Mouse (Mus musculus) small intestine, adult 2 months (tissue): ENCODE results near the gene Ace3. TPM values are rescaled to one million over a fixed set of nuclear protein-coding genes. Genes with fewer than 3 reads are reported as not detected.
A peak's percentile ranks its signal among the peaks of the same experiment; 100 is the strongest.

Experiments
- H3K27ac ChIP-seq: fragments of 200-500 bp; 2 replicates; pipeline ENCODE4 v1.5.1; 2012; ENCODE audit warnings: low read depth, low read length, control low read depth, inconsistent platforms; ENCODE audit not compliant: insufficient read depth
- H3K27me3 ChIP-seq: fragments of 200-500 bp; 2 replicates; pipeline ENCODE4 v1.6.1; 2012; ENCODE audit warnings: mild to moderate bottlenecking, moderate library complexity, low read length, inconsistent platforms; ENCODE audit not compliant: control insufficient read depth, insufficient read depth
- H3K36me3 ChIP-seq: fragments of 200-500 bp; 2 replicates; pipeline ENCODE4 v1.6.1; 2012; ENCODE audit warnings: mild to moderate bottlenecking, low read length, control low read depth, inconsistent platforms; ENCODE audit not compliant: control insufficient read depth, insufficient read depth
- H3K4me1 ChIP-seq: fragments of 200-500 bp; 2 replicates; pipeline ENCODE4 v1.6.1; 2012; ENCODE audit warnings: low read length, inconsistent platforms, mixed read lengths; ENCODE audit not compliant: control insufficient read depth, insufficient read depth, insufficient read length
- H3K4me3 ChIP-seq: fragments of 200-500 bp; 2 replicates; pipeline ENCODE4 v1.5.1; 2012; ENCODE audit warnings: low read depth, mild to moderate bottlenecking, control low read depth, inconsistent platforms, low read length, moderate library complexity
- CTCF ChIP-seq: fragments of 200-500 bp; IDR thresholded peaks from 2 replicates; pipeline ENCODE4 v1.5.1; 2012; ENCODE audit warnings: low read depth, mild to moderate bottlenecking, control low read depth, inconsistent platforms, low read length, moderate library complexity, mixed read lengths; ENCODE audit not compliant: insufficient replicate concordance, insufficient read length; ENCODE audit errors: extremely low read depth
- POLR2A ChIP-seq: fragments of 200-500 bp; IDR thresholded peaks from 2 replicates; pipeline ENCODE4 v1.6.1; 2012; ENCODE audit warnings: low read depth, mild to moderate bottlenecking, control low read depth, inconsistent platforms, low read length, moderate library complexity
- WGBS: fragments of 180-500 bp; shearing (Covaris S2); methylation state at CpG from one replicate; pipeline ENCODE4 v1.1.7; 2018; 5-methylcytosine and 5-hydroxymethylcytosine counted together
- polyA plus RNA-seq: library from polyadenylated mRNA; depleted of rRNA; stranded (reverse); fragments of >200 nt; gene quantifications from 2 replicates; pipeline ENCODE4 v1.2.3, GENCODE M21; 2012; rRNA removed

Gene Ace3
- polyA plus RNA-seq, 1 experiment, result not detected

- WGBS, result 92% methylated on average over 8 of the region's 8 CpGs
Measured at GRCm38 (mm10) chr11:106054600-106054999, 60.1 kb downstream of the Ace3 start.

More at GRCm38 (mm10) chr11:106054600-106054999, 60.1 kb downstream of the Ace3 start:
- Histone ChIP-seq H3K4me1 (peaks cover 24% of the 10 kb centered on the region), H3K27me3 (no peaks in the 10 kb centered on the region), H3K27ac (peak overlapping the region; percentile 81), H3K36me3 (peaks cover 57% of the 10 kb centered on the region), H3K4me3 (no peak overlapping the region)
- TF ChIP-seq CTCF (no peak), POLR2A (no peak)

Other genes with a start within 250 kb of the Ace3 start
- 36.2 and 56.3 TPM in 2 replicates for gene Cyb561, start 41.3 kb upstream of the Ace3 start, polyA plus RNA-seq
- 176 and 892 TPM in 2 replicates for gene Ace, start 26.7 kb upstream of the Ace3 start, polyA plus RNA-seq
- gene Kcnh6, start 13.4 kb downstream of the Ace3 start, polyA plus RNA-seq, result 0.88 and 2.6 TPM in 2 replicates
- 18.7 and 30.9 TPM in 2 replicates for gene Dcaf7, start 42.2 kb downstream of the Ace3 start, polyA plus RNA-seq
- gene Taco1, start 71.4 kb downstream of the Ace3 start, polyA plus RNA-seq, result 8.3 TPM in 2 replicates
- 10.0 and 15.1 TPM in 2 replicates for gene Map3k3, start 89.9 kb downstream of the Ace3 start, polyA plus RNA-seq
- not detected in 2 replicates for gene Gm10840, start 166.2 kb downstream of the Ace3 start, polyA plus RNA-seq
- gene Limd2, start 166.2 kb downstream of the Ace3 start, polyA plus RNA-seq, result 11.8 and 21.7 TPM in 2 replicates
- gene Strada, start 207.5 kb downstream of the Ace3 start, polyA plus RNA-seq, result 4.4 and 7.4 TPM in 2 replicates
- gene Ccdc47, start 221.7 kb downstream of the Ace3 start, polyA plus RNA-seq, result 2.2 and 4.8 TPM in 2 replicates
- gene Ddx42, start 222.3 kb downstream of the Ace3 start, polyA plus RNA-seq, result 2.1 and 5.2 TPM in 2 replicates